Mouse (Mus musculus): ENCODE measurements around the gene Helt. TPM values are rescaled to one million over a fixed set of nuclear protein-coding genes. Genes with fewer than 3 reads are reported as not detected.

Helt gene
- 0.48 TPM in 1 of 2 replicates, not detected in the other for polyA plus RNA-seq (2014; fragmentation: Nextera tagmentation; extraction: Ambion mirVana)

DNA sequence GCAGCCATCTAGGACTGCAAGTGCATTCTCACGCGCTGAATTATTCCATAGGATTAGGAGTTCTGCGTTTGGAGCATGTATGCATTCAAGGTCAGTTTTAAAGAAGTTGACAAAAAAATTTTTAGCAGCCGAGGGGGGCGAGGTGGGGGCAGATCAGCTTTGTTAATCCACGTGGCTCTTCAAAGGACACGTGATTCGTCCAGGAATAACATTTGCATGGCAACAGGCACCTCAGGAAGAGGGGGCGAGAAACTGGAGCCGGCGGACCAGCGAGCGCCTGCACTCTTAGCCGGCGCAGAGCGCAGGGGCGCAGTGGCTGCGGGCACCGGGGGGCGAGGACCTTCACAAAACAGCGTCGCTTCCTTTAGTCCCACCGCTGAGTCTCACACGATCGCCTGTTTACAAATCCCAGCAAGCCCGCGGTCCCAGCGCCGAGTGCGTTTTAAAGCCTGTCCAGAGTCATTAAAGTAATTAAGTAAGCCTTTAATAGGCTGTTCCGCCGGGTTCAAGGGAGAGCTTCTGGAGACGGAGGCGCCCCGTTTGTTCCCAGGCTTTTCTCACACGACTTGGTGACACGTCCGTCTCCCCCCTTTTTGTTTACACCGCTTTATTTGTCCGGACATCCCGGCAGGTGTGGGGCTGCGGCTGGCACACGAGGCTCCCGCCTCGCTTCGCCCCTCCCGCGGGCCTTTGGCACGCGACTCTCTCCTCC, at the start of gene Helt:
Gene Helt (minus strand): TSS at position 491 of the 712 bp plus-strand sequence.
- WGBS = under 1% methylated on average over 50 of the region's 50 CpGs
- ATAC-seq (ENCODE audit: low FRiP score) (no peak), DNase-seq (ENCODE audit: low spot score) (no peak)
- no peaks in the 10 kb centered on the region for H3K9me3 ChIP-seq (ENCODE audit: control insufficient read depth, low read length)
- H3K27ac ChIP-seq = no peak within 1 kb of the TSS
- peaks cover 92% of the 10 kb centered on the region for H3K27me3 ChIP-seq (ENCODE audit: control insufficient read depth, insufficient read depth, low read length)
- no peaks in the 10 kb centered on the region for H3K4me1 ChIP-seq (replicated peaks; ENCODE audit: control insufficient read depth, insufficient read depth, low read length)
- H3K4me3 ChIP-seq (replicated peaks; ENCODE audit: low read length) = no peak within 1 kb of the TSS
- no peak within 1 kb of the TSS for H3K9ac ChIP-seq
- H3K4me2 ChIP-seq (replicated peaks) = peak within 1 kb of the TSS; percentile 5; the same call in 1 of the 2 replicates
- no peaks in the 10 kb centered on the region for H3K36me3 ChIP-seq (replicated peaks; ENCODE audit: control insufficient read depth, insufficient read depth)

DNA sequence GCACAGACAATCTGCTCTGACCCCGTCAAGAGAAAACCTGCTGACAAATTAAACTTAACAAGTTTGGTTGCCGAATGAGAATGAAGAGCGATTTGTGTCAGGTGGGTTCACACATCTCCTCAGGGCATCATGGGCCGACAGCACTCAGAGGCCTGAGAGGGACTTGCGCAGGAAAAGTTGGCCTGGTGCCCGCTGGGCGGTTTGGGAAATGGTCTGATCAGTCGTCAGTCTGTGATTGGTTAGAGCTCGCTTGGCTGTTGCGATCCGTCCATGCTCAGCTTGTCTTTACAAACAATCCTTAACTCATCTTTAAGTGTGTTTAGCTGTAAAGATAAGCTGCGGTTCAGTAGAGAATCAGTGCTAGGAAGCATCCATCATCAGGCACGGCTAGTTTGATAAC, 47.8 kb upstream of the Helt start:
- Histone ChIP-seq H3K27ac (no peak overlapping the region), H3K4me3 (replicated peaks; ENCODE audit: low read length) (no peak overlapping the region), H3K27me3 (ENCODE audit: control insufficient read depth, insufficient read depth, low read length) (no peaks in the 10 kb centered on the region), H3K4me2 (replicated peaks) (no peak overlapping the region), H3K9me3 (ENCODE audit: control insufficient read depth, low read length) (no peaks in the 10 kb centered on the region), H3K36me3 (replicated peaks; ENCODE audit: control insufficient read depth, insufficient read depth) (no peaks in the 10 kb centered on the region), H3K9ac (no peak overlapping the region), H3K4me1 (replicated peaks; ENCODE audit: control insufficient read depth, insufficient read depth, low read length) (no peaks in the 10 kb centered on the region)
- WGBS = 85% methylated on average over 13 of the region's 13 CpGs
- ATAC-seq (ENCODE audit: low FRiP score) (no peak), DNase-seq (ENCODE audit: low spot score) (no peak)

DNA sequence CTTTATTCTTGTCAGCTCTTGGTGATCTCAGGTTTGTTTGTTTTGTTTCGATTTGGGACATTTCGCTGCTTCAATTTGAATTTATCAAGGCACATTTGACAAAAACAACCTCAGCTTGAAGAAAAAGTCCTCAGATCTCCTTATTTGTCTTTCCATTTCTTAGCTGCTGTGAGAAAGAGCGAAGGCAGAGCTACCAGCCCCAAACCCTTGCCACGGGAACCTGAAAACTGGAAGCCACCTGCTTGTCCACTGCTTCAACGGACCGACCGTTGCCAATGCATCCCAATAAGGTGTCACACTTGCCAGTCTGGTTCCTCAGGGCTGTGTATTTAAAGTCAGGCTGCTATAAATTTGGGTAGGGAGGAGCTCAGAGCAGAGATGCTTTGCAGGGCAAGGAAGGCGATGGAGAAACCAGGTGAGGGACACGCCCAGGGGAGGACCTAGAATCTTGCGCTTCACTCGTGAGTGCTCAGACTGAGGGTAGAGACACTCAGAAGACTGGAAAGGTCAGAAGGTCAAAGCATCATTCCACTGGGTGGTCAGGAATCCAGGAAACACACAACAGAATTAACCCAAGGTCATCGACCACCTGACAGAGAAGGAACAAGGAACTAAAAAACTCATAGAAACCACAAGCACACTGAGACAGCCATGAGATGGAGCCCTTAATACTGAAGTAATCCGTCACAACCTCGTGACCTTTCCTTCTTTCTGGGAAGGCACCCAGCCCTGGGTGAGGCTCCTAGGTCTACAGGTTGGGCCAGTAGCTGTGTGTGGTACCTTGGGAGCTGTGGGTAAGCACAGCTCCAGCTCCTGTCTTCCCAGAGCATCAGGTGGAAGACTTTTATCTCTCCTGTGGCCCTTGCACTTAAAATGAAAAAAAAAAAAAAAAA, 46.2 kb upstream of the Helt start:
- no peak for ATAC-seq (ENCODE audit: low FRiP score)
- WGBS = 84% methylated on average over 14 of the region's 14 CpGs
- no peaks in the 10 kb centered on the region for H3K27me3 ChIP-seq (ENCODE audit: control insufficient read depth, insufficient read depth, low read length)

DNA sequence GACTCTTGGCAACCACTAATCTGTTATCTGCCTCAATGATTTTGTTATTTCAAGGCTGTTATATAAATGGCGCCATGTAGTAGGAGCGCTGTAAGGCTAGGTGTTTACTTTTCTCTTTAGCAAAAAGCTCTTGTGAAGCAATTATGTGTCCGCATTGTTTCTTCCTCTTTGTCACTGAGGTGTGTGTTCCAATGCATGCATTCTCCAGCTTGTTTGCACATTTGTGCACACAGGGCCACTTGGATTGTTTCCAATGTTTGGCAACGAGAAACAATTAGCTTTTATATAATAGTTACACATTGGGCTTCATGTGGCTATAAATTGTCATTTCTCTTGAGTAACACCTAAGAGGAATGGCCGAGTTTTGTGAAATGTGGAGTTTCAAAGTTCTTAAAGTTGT, 44.8 kb upstream of the Helt start:
- WGBS = 80% methylated on average over 5 of the region's 5 CpGs
- ATAC-seq (ENCODE audit: low FRiP score) = no peak

More for the DNA sequence above, 46.2 kb upstream of the Helt start:
- H3K36me3 ChIP-seq (replicated peaks; ENCODE audit: control insufficient read depth, insufficient read depth) = no peaks in the 10 kb centered on the region
- DNase-seq (ENCODE audit: low spot score) = no peak
- H3K9ac ChIP-seq = no peak overlapping the region
- H3K4me2 ChIP-seq (replicated peaks) = no peak overlapping the region
- no peaks in the 10 kb centered on the region for H3K9me3 ChIP-seq (ENCODE audit: control insufficient read depth, low read length)
- no peak overlapping the region for H3K27ac ChIP-seq
- no peaks in the 10 kb centered on the region for H3K4me1 ChIP-seq (replicated peaks; ENCODE audit: control insufficient read depth, insufficient read depth, low read length)
- H3K4me3 ChIP-seq (replicated peaks; ENCODE audit: low read length) = no peak overlapping the region

DNA sequence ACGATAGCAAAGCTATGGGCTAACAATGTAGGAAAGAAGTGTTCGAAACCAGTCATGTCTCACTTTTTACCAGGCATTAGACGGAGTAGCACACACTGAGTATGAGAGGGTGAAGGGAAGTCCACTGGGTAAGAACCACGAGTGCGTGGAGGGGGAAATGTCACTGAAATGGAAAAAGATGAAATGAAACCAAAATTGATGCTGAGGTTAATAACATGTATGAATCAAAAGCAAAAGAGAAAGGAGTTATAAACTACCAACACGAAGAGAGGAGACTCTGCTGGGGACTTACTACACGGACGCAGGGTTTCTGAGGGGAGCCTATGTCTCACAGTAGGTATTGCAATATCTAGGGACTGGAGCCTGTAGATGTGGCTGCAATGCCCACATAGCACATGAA, 41.9 kb upstream of the Helt start:
- Histone ChIP-seq H3K27ac (no peak overlapping the region), H3K4me2 (replicated peaks) (no peak overlapping the region), H3K4me3 (replicated peaks; ENCODE audit: low read length) (no peak overlapping the region), H3K9me3 (ENCODE audit: control insufficient read depth, low read length) (no peaks in the 10 kb centered on the region), H3K36me3 (replicated peaks; ENCODE audit: control insufficient read depth, insufficient read depth) (no peaks in the 10 kb centered on the region), H3K4me1 (replicated peaks; ENCODE audit: control insufficient read depth, insufficient read depth, low read length) (0 out of 2 replicates have a peak, but pooled peaks cover 4% of the 10 kb centered on the region), H3K9ac (no peak overlapping the region), H3K27me3 (ENCODE audit: control insufficient read depth, insufficient read depth, low read length) (no peaks in the 10 kb centered on the region)
- no peak for DNase-seq (ENCODE audit: low spot score)
- 91% methylated on average over 8 of the region's 8 CpGs for WGBS
- ATAC-seq (ENCODE audit: low FRiP score) = no peak

More for the DNA sequence above, 44.8 kb upstream of the Helt start:
- DNase-seq (ENCODE audit: low spot score) = no peak
- Histone ChIP-seq H3K27me3 (ENCODE audit: control insufficient read depth, insufficient read depth, low read length) (no peaks in the 10 kb centered on the region), H3K27ac (no peak overlapping the region), H3K9ac (no peak overlapping the region), H3K4me2 (replicated peaks) (no peak overlapping the region), H3K4me3 (replicated peaks; ENCODE audit: low read length) (no peak overlapping the region), H3K36me3 (replicated peaks; ENCODE audit: control insufficient read depth, insufficient read depth) (no peaks in the 10 kb centered on the region), H3K4me1 (replicated peaks; ENCODE audit: control insufficient read depth, insufficient read depth, low read length) (no peaks in the 10 kb centered on the region), H3K9me3 (ENCODE audit: control insufficient read depth, low read length) (no peaks in the 10 kb centered on the region)

DNA sequence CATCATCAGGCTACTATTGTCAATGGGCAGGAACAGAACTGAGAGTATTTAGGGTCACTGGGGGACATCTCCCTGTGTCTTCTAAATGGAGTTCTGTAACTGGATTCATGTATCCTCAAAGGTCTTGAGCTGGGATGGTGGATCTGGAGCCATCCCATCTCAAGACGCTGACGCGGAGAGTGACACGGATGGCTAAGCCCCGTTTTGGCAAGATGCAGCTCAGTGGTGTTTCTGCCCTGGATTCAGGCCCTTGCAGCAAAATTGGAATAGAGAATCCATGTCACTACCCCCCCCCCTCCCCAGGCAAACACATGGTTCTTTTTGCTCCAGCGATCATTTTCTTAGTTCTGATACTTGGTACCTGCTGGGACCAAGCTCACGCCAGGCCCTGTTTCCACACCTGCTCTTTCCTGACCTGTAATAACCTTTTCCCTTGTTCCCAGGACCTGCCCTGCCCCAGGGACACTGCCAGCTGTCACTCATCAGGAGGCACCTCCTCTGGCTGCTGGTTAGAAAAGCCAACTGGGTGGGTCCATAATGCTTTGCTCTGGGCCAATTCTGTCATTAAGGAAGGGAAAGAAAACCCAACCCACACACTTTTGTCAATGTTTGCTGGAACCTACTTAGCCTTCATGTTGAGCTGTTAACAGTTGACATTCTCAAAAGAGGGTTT, 38.1 kb upstream of the Helt start:
- Histone ChIP-seq H3K27me3 (ENCODE audit: control insufficient read depth, insufficient read depth, low read length) (no peaks in the 10 kb centered on the region), H3K9me3 (ENCODE audit: control insufficient read depth, low read length) (no peaks in the 10 kb centered on the region), H3K27ac (no peak overlapping the region), H3K4me1 (replicated peaks; ENCODE audit: control insufficient read depth, insufficient read depth, low read length) (0 out of 2 replicates have a peak, but pooled peaks cover 4% of the 10 kb centered on the region), H3K4me2 (replicated peaks) (no peak overlapping the region), H3K4me3 (replicated peaks; ENCODE audit: low read length) (no peak overlapping the region), H3K9ac (no peak overlapping the region), H3K36me3 (replicated peaks; ENCODE audit: control insufficient read depth, insufficient read depth) (no peaks in the 10 kb centered on the region)
- WGBS = 73% methylated on average over 7 of the region's 7 CpGs
- ATAC-seq (ENCODE audit: low FRiP score) (no peak), DNase-seq (ENCODE audit: low spot score) (no peak)

DNA sequence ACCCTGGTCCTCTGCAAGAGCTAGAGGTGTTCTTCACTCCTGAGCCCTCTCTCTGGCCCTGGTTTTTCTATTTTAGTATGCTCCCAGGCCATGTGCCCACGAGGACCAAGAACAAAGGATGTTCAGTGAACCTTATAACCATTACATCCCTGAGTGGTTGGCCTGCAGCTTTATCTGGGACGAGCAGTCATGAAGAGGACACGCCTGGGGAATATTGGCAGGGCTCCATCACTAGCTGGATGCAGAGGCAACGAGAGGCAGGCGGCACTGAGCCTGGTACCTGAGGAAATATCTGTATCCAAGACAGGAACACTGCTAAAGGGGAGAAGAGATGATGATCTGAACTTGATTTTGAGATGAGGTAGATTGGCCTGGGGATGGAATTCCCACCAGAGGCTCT, 37.3 kb upstream of the Helt start:
- H3K4me1 ChIP-seq (replicated peaks; ENCODE audit: control insufficient read depth, insufficient read depth, low read length) = 0 out of 2 replicates have a peak, but pooled peaks cover 4% of the 10 kb centered on the region
- H3K36me3 ChIP-seq (replicated peaks; ENCODE audit: control insufficient read depth, insufficient read depth) = no peaks in the 10 kb centered on the region
- no peak overlapping the region for H3K27ac ChIP-seq
- no peak overlapping the region for H3K4me3 ChIP-seq (replicated peaks; ENCODE audit: low read length)
- H3K9ac ChIP-seq = no peak overlapping the region
- DNase-seq (ENCODE audit: low spot score) (no peak), ATAC-seq (ENCODE audit: low FRiP score) (no peak)
- H3K27me3 ChIP-seq (ENCODE audit: control insufficient read depth, insufficient read depth, low read length) = no peaks in the 10 kb centered on the region
- H3K9me3 ChIP-seq (ENCODE audit: control insufficient read depth, low read length) = no peaks in the 10 kb centered on the region
- no peak overlapping the region for H3K4me2 ChIP-seq (replicated peaks)
- 59% methylated on average over 5 of the region's 5 CpGs for WGBS

DNA sequence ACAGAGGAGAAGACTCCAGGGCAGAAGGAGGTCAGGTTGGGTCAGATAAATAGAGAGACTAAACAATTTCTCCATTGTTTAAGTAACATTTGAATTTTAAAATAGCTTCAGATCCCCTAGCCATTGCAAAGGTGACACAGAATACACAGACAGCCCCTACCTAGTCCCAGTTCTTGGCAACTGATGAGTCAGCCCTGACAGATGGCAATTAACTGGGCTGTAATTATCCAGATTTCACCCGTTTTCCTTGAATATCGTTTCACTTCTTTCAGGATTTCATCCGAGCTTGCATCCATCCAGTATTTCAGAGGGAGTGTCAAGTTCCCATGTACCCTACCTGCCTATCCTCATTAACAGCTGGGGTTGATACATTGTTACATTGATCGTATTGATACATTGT, 34.9 kb upstream of the Helt start:
- 76% methylated on average over 4 of the region's 4 CpGs for WGBS
- Histone ChIP-seq H3K27me3 (ENCODE audit: control insufficient read depth, insufficient read depth, low read length) (no peaks in the 10 kb centered on the region), H3K4me3 (replicated peaks; ENCODE audit: low read length) (no peak overlapping the region), H3K9ac (no peak overlapping the region), H3K4me1 (replicated peaks; ENCODE audit: control insufficient read depth, insufficient read depth, low read length) (0 out of 2 replicates have a peak, but pooled peaks cover 4% of the 10 kb centered on the region), H3K36me3 (replicated peaks; ENCODE audit: control insufficient read depth, insufficient read depth) (no peaks in the 10 kb centered on the region), H3K4me2 (replicated peaks) (no peak overlapping the region), H3K27ac (no peak overlapping the region), H3K9me3 (ENCODE audit: control insufficient read depth, low read length) (no peaks in the 10 kb centered on the region)
- DNase-seq (ENCODE audit: low spot score) (no peak), ATAC-seq (ENCODE audit: low FRiP score) (no peak)

DNA sequence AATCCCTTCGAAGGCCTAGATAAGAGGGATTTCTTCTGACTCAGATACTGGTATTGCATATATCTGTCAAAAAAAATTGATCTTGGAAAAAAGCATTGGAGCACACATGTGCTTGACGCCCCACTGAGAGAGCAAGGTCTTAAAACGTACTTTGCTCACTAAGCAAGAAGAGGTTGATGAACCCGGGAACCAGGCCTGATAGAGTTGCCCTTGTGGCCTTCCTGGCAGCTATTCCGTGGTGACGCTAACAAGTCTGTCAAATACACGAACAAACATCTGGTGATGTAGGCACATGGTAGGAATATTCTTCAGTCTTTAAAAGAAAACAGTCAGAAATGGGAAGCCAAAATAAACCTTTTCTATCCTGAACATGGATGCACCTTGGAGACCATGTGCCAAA, 32.8 kb upstream of the Helt start:
- Histone ChIP-seq H3K4me3 (replicated peaks; ENCODE audit: low read length) (no peak overlapping the region), H3K4me1 (replicated peaks; ENCODE audit: control insufficient read depth, insufficient read depth, low read length) (no peaks in the 10 kb centered on the region), H3K9me3 (ENCODE audit: control insufficient read depth, low read length) (no peaks in the 10 kb centered on the region), H3K4me2 (replicated peaks) (no peak overlapping the region), H3K27me3 (ENCODE audit: control insufficient read depth, insufficient read depth, low read length) (no peaks in the 10 kb centered on the region), H3K36me3 (replicated peaks; ENCODE audit: control insufficient read depth, insufficient read depth) (no peaks in the 10 kb centered on the region), H3K27ac (no peak overlapping the region), H3K9ac (no peak overlapping the region)
- DNase-seq (ENCODE audit: low spot score) = no peak
- ATAC-seq (ENCODE audit: low FRiP score) = no peak
- WGBS = 89% methylated on average over 7 of the region's 7 CpGs
